Mouse (Mus musculus) liver, postnatal 0 days (tissue): Measurements from ENCODE around the gene Sema5a.

ENCODE experiments used
- CTCF ChIP-seq: sonication (generic); IDR thresholded peaks from 2 replicates; pipeline ENCODE4 v1.5.1; 2016; ENCODE audit warnings: antibody characterized with exemption, low read depth
- EP300 ChIP-seq: IDR thresholded peaks from 2 replicates; pipeline ENCODE4 v1.6.1; 2016; ENCODE audit warnings: antibody characterized with exemption, low read depth, mild to moderate bottlenecking

DNA sequence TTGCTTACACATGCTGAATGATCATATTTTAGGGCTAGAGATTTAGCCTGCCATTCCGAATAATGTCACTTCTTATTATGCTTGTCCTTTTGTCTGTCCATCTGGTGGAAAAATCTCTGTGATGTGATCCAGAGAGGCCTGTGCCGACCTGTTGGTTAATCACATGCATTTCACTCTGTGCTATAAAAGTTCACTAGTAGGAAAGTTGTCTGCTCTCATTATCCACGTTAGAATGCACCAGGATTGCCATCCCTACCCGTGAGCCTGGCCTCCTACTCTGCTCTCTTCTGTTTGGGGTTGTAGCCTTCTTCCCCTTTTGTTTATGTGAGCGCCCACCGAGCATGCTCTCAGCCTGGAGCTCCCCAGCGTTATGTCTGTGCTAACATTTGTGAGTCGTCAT lies 108.4 kb downstream of the Sema5a start:
- no peak for TF ChIP-seq CTCF
- TF ChIP-seq EP300: no peak
